Mouse (Mus musculus) heart, adult 2 months (tissue): ENCODE measurements around the gene Agap1.

ENCODE experiments used
- CTCF ChIP-seq: fragments of 200-600 bp; IDR thresholded peaks from 2 replicates; pipeline ENCODE4 v1.8.1; 2022; ENCODE audit warnings: antibody characterized with exemption, mild to moderate bottlenecking, moderate library complexity
- EP300 ChIP-seq: fragments of 200-500 bp; IDR thresholded peaks from 2 replicates; pipeline ENCODE4 v1.6.1; 2011; ENCODE audit warnings: low read depth, low read length, control low read depth; ENCODE audit not compliant: insufficient read depth
- POLR2A ChIP-seq: fragments of 200-500 bp; IDR thresholded peaks from 2 replicates; pipeline ENCODE4 v1.6.1; 2011; ENCODE audit warnings: mild to moderate bottlenecking, low read depth, low read length, control low read depth; ENCODE audit not compliant: insufficient read depth

DNA sequence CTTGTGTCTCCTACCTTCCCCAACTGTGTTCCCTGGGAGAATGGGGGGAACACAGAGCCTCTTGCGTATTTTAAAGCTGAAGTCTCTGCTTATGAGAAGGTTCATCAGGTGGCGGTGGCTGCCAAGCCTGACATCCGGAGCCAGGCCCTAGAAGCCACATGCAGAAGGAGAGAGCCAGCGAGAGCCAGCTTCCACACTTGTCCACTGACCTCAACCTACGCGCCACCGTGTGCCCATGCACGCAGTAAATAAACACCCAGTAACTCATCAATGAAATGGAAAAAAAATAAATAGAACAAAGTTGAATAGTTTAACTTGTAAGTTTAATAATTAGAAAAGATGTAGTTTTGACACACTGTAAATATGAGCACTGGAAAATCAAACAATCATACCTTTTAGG lies 455.2 kb downstream of the Agap1 start:
- TF ChIP-seq CTCF (no peak), POLR2A (no peak), EP300 (no peak)
